Mouse (Mus musculus) MEL-GATA-1-ER (cell line): ENCODE results near the gene Inpp5d.
A peak's percentile ranks its signal among the peaks of the same experiment; 100 is the strongest.

Source experiments
- DNase-seq: peaks from one replicate; pipeline ENCODE4 v3.0.0-alpha.2; 2012; ENCODE audit warnings: low read depth; ENCODE audit errors: extremely low read depth

Inpp5d gene

GRCm38 (mm10) chr1:87699890-87700448 is 79.9 kb downstream of the Inpp5d start:
- DNase-seq, result no peak

- no peak for DNase-seq
Measured at GRCm38 (mm10) chr1:87704230-87704629, 84.1 kb downstream of the Inpp5d start.

- DNase-seq, result no peak
Measured at GRCm38 (mm10) chr1:87706361-87706760, 86.2 kb downstream of the Inpp5d start.

- no peak for DNase-seq
Measured at GRCm38 (mm10) chr1:87709020-87709419, 88.9 kb downstream of the Inpp5d start.

- DNase-seq, result no peak
Measured at GRCm38 (mm10) chr1:87709661-87710270, 89.7 kb downstream of the Inpp5d start.

GRCm38 (mm10) chr1:87711938-87712613 is 92.0 kb downstream of the Inpp5d start:
- peak; percentile 89 for DNase-seq

- DNase-seq, result no peak
Measured at GRCm38 (mm10) chr1:87712614-87712971, 92.5 kb downstream of the Inpp5d start.

GRCm38 (mm10) chr1:87721382-87721781 is 101.3 kb downstream of the Inpp5d start:
- DNase-seq, result no peak

- DNase-seq, result no peak
Measured at GRCm38 (mm10) chr1:87722081-87722480, 102.0 kb downstream of the Inpp5d start.

- no peak for DNase-seq
Measured at GRCm38 (mm10) chr1:87723351-87723750, 103.2 kb downstream of the Inpp5d start.

- DNase-seq, result no peak
Measured at GRCm38 (mm10) chr1:87729070-87729469, 109.0 kb downstream of the Inpp5d start.

- no peak for DNase-seq
Measured at GRCm38 (mm10) chr1:87729850-87730249, 109.7 kb downstream of the Inpp5d start.

- DNase-seq, result no peak
Measured at GRCm38 (mm10) chr1:87730271-87730670, 110.2 kb downstream of the Inpp5d start.

- DNase-seq, result no peak
Measured at GRCm38 (mm10) chr1:87733212-87733611, 113.1 kb downstream of the Inpp5d start.

- DNase-seq, result no peak
Measured at GRCm38 (mm10) chr1:87734153-87734552, 114.0 kb downstream of the Inpp5d start.

GRCm38 (mm10) chr1:87740584-87741290 is 120.6 kb downstream of the Inpp5d start:
- no peak for DNase-seq

GRCm38 (mm10) chr1:87749360-87749973 is 129.4 kb downstream of the Inpp5d start:
- DNase-seq, result no peak

GRCm38 (mm10) chr1:87755641-87756470 is 135.7 kb downstream of the Inpp5d start, which contains the start of gene Atg16l1:
Atg16l1 (plus strand) TSS chr1:87755870.
- DNase-seq, result peak; percentile 93

- no peak for DNase-seq
Measured at GRCm38 (mm10) chr1:87763821-87764220, 143.7 kb downstream of the Inpp5d start.

GRCm38 (mm10) chr1:87765741-87766140 is 145.6 kb downstream of the Inpp5d start:
- no peak for DNase-seq

- no peak for DNase-seq
Measured at GRCm38 (mm10) chr1:87766233-87766632, 146.1 kb downstream of the Inpp5d start.
